Mouse (Mus musculus) hindbrain, embryonic 13.5 days (tissue): ENCODE results near the gene Cfap58. TPM values are rescaled to one million over a fixed set of nuclear protein-coding genes. Genes with fewer than 3 reads are reported as not detected.

ENCODE experiments used
- ATAC-seq: fragments of 200-750 bp; cut with Nextera tagmentation; 2 replicates; pipeline ENCODE4 v1.8.0; 2017; ENCODE audit warnings: moderate TSS enrichment; ENCODE audit not compliant: low FRiP score
- H3K27ac ChIP-seq: fragments of 300-500 bp; sonication (generic); 2 replicates; pipeline ENCODE4 v1.5.1; 2015; ENCODE audit warnings: inconsistent platforms, mild to moderate bottlenecking, moderate library complexity
- H3K27me3 ChIP-seq: fragments of 300-500 bp; sonication (generic); 2 replicates; pipeline ENCODE4 v1.6.1; 2015; ENCODE audit warnings: mild to moderate bottlenecking, inconsistent platforms
- H3K36me3 ChIP-seq: fragments of 300-500 bp; sonication (generic); 2 replicates; pipeline ENCODE4 v1.6.1; 2015; ENCODE audit warnings: mild to moderate bottlenecking, inconsistent platforms
- H3K4me1 ChIP-seq: fragments of 300-500 bp; sonication (generic); replicated peaks from 2 replicates; pipeline ENCODE4 v1.6.1; 2015; ENCODE audit warnings: inconsistent platforms
- H3K4me2 ChIP-seq: fragments of 300-500 bp; sonication (generic); 2 replicates; pipeline ENCODE4 v1.6.1; 2015; ENCODE audit warnings: inconsistent platforms, mild to moderate bottlenecking, moderate library complexity
- H3K4me3 ChIP-seq: fragments of 300-500 bp; sonication (generic); 2 replicates; pipeline ENCODE4 v1.5.1; 2015; ENCODE audit warnings: mild to moderate bottlenecking, inconsistent platforms
- H3K9ac ChIP-seq: fragments of 300-500 bp; sonication (generic); 2 replicates; pipeline ENCODE4 v1.6.1; 2015; ENCODE audit warnings: mild to moderate bottlenecking, inconsistent platforms
- H3K9me3 ChIP-seq: fragments of 300-500 bp; sonication (generic); 2 replicates; pipeline ENCODE4 v1.6.1; 2016; ENCODE audit warnings: inconsistent platforms
- WGBS: fragments of 180-500 bp; shearing (Covaris S2); methylation state at CpG from one replicate; pipeline ENCODE4 v1.1.7; 2015; 5-methylcytosine and 5-hydroxymethylcytosine counted together
- polyA plus RNA-seq: library from polyadenylated mRNA; unstranded; fragments of >200 nt; fragmentation: Nextera tagmentation; extraction: Ambion mirVana; gene quantifications from 2 replicates; pipeline ENCODE4 v1.2.1, GENCODE M21; 2015

Cfap58 gene
- polyA plus RNA-seq, 1 experiment from 2014 or later: 1.3 TPM

- H3K4me2 ChIP-seq: peak overlapping the region; percentile 15
- WGBS: 44% methylated on average over 23 of the region's 23 CpGs
- no peak for ATAC-seq
- H3K9me3 ChIP-seq: no peaks in the 10 kb centered on the region
- H3K9ac ChIP-seq: no peak overlapping the region
- H3K36me3 ChIP-seq: no peaks in the 10 kb centered on the region
- no peak overlapping the region for H3K4me3 ChIP-seq
- peaks cover 6% of the 10 kb centered on the region; the same call in 1 of the 2 replicates for H3K4me1 ChIP-seq
- 0 out of 2 replicates have a peak, but pooled peaks cover 4% of the 10 kb centered on the region for H3K27me3 ChIP-seq
- H3K27ac ChIP-seq: no peak overlapping the region
These were observed 9.5 kb downstream of the Cfap58 start for GRCm38 (mm10) chr19:47946821-47947465.

GRCm38 (mm10) chr19:47950946-47951345, 13.5 kb downstream of the Cfap58 start:
- no peak overlapping the region for H3K4me3 ChIP-seq
- no peaks in the 10 kb centered on the region for H3K36me3 ChIP-seq
- 89% methylated on average over 7 of the region's 7 CpGs for WGBS
- no peak overlapping the region for H3K9ac ChIP-seq
- no peak overlapping the region for H3K27ac ChIP-seq
- no peaks in the 10 kb centered on the region for H3K9me3 ChIP-seq
- no peak for ATAC-seq
- peaks cover 12% of the 10 kb centered on the region for H3K4me1 ChIP-seq
- H3K27me3 ChIP-seq: no peaks in the 10 kb centered on the region
- no peak overlapping the region for H3K4me2 ChIP-seq

- H3K27ac ChIP-seq: 0 out of 2 replicates have a peak overlapping the region, but pooled peaks have one; percentile 32
- 42% methylated on average over 9 of the region's 9 CpGs for WGBS
- H3K4me1 ChIP-seq: peaks cover 8% of the 10 kb centered on the region
- no peak for ATAC-seq
- H3K9me3 ChIP-seq: no peaks in the 10 kb centered on the region
- H3K36me3 ChIP-seq: no peaks in the 10 kb centered on the region
- H3K4me2 ChIP-seq: no peak overlapping the region
- H3K4me3 ChIP-seq: no peak overlapping the region
- no peaks in the 10 kb centered on the region for H3K27me3 ChIP-seq
- H3K9ac ChIP-seq: no peak overlapping the region
These were observed 15.7 kb downstream of the Cfap58 start for GRCm38 (mm10) chr19:47953169-47953568.

- peaks cover 7% of the 10 kb centered on the region for H3K4me1 ChIP-seq
- no peak overlapping the region for H3K4me3 ChIP-seq
- no peak overlapping the region for H3K27ac ChIP-seq
- H3K9ac ChIP-seq: no peak overlapping the region
- H3K36me3 ChIP-seq: no peaks in the 10 kb centered on the region
- no peak overlapping the region for H3K4me2 ChIP-seq
- 57% methylated on average over 13 of the region's 13 CpGs for WGBS
- no peaks in the 10 kb centered on the region for H3K9me3 ChIP-seq
- no peak for ATAC-seq
- no peaks in the 10 kb centered on the region for H3K27me3 ChIP-seq
These were observed 20.7 kb downstream of the Cfap58 start for GRCm38 (mm10) chr19:47958181-47958580.

- Histone ChIP-seq H3K9me3 (0 out of 2 replicates have a peak, but pooled peaks cover 3% of the 10 kb centered on the region), H3K27ac (no peak overlapping the region), H3K4me2 (peak overlapping the region; percentile 45), H3K36me3 (no peaks in the 10 kb centered on the region), H3K27me3 (no peaks in the 10 kb centered on the region), H3K9ac (peak overlapping the region; percentile 56; the same call in 1 of the 2 replicates), H3K4me1 (peaks cover 18% of the 10 kb centered on the region), H3K4me3 (no peak overlapping the region)
- peak; percentile 32; the same call in 1 of the 2 replicates for ATAC-seq
- WGBS: 29% methylated on average over 17 of the region's 17 CpGs
These were observed 31.7 kb downstream of the Cfap58 start for GRCm38 (mm10) chr19:47968993-47969659.

- Histone ChIP-seq H3K27me3 (no peaks in the 10 kb centered on the region), H3K4me1 (peaks cover 18% of the 10 kb centered on the region), H3K27ac (no peak overlapping the region), H3K9me3 (no peaks in the 10 kb centered on the region), H3K4me2 (no peak overlapping the region), H3K9ac (no peak overlapping the region), H3K4me3 (no peak overlapping the region), H3K36me3 (no peaks in the 10 kb centered on the region)
- no peak for ATAC-seq
- WGBS: 62% methylated on average over 8 of the region's 8 CpGs
These were observed 33.6 kb downstream of the Cfap58 start for GRCm38 (mm10) chr19:47971066-47971465.

GRCm38 (mm10) chr19:47978109-47978701, 40.7 kb downstream of the Cfap58 start:
- Histone ChIP-seq H3K4me3 (no peak overlapping the region), H3K27me3 (no peaks in the 10 kb centered on the region), H3K27ac (no peak overlapping the region), H3K4me2 (no peak overlapping the region), H3K4me1 (peaks cover 8% of the 10 kb centered on the region), H3K9me3 (no peaks in the 10 kb centered on the region), H3K36me3 (no peaks in the 10 kb centered on the region), H3K9ac (no peak overlapping the region)
- 64% methylated on average over 15 of the region's 15 CpGs for WGBS
- ATAC-seq: no peak

GRCm38 (mm10) chr19:47979446-47979845, 42.0 kb downstream of the Cfap58 start:
- no peak overlapping the region for H3K9ac ChIP-seq
- no peak overlapping the region for H3K4me2 ChIP-seq
- H3K4me1 ChIP-seq: peaks cover 8% of the 10 kb centered on the region
- H3K27me3 ChIP-seq: no peaks in the 10 kb centered on the region
- H3K36me3 ChIP-seq: no peaks in the 10 kb centered on the region
- no peaks in the 10 kb centered on the region for H3K9me3 ChIP-seq
- WGBS: 91% methylated on average over 6 of the region's 6 CpGs
- no peak overlapping the region for H3K27ac ChIP-seq
- H3K4me3 ChIP-seq: no peak overlapping the region
- no peak for ATAC-seq

GRCm38 (mm10) chr19:47980241-47980640, 42.8 kb downstream of the Cfap58 start:
- H3K9me3 ChIP-seq: no peaks in the 10 kb centered on the region
- 58% methylated on average over 10 of the region's 10 CpGs for WGBS
- H3K4me1 ChIP-seq: peaks cover 14% of the 10 kb centered on the region
- 0 out of 2 replicates have a peak, but pooled peaks have one; percentile 28 for ATAC-seq
- H3K4me3 ChIP-seq: no peak overlapping the region
- H3K27ac ChIP-seq: no peak overlapping the region
- H3K9ac ChIP-seq: no peak overlapping the region
- no peaks in the 10 kb centered on the region for H3K36me3 ChIP-seq
- H3K27me3 ChIP-seq: no peaks in the 10 kb centered on the region
- no peak overlapping the region for H3K4me2 ChIP-seq

GRCm38 (mm10) chr19:47985606-47986213, 48.2 kb downstream of the Cfap58 start:
- Histone ChIP-seq H3K9ac (no peak overlapping the region), H3K9me3 (no peaks in the 10 kb centered on the region), H3K36me3 (no peaks in the 10 kb centered on the region), H3K4me3 (no peak overlapping the region), H3K4me1 (peaks cover 18% of the 10 kb centered on the region), H3K4me2 (no peak overlapping the region), H3K27me3 (peaks cover 2% of the 10 kb centered on the region; the same call in 1 of the 2 replicates), H3K27ac (no peak overlapping the region)
- no peak for ATAC-seq
- 92% methylated on average over 15 of the region's 15 CpGs for WGBS

- no peak for ATAC-seq
- Histone ChIP-seq H3K27ac (no peak overlapping the region), H3K36me3 (no peaks in the 10 kb centered on the region), H3K4me1 (peaks cover 18% of the 10 kb centered on the region), H3K27me3 (peaks cover 2% of the 10 kb centered on the region; the same call in 1 of the 2 replicates), H3K9ac (no peak overlapping the region), H3K4me3 (no peak overlapping the region), H3K4me2 (no peak overlapping the region), H3K9me3 (no peaks in the 10 kb centered on the region)
- 84% methylated on average over 11 of the region's 11 CpGs for WGBS
These were observed 50.5 kb downstream of the Cfap58 start for GRCm38 (mm10) chr19:47987986-47988385.

GRCm38 (mm10) chr19:47988456-47988855, 51.0 kb downstream of the Cfap58 start:
- H3K27ac ChIP-seq: no peak overlapping the region
- no peaks in the 10 kb centered on the region for H3K36me3 ChIP-seq
- H3K4me1 ChIP-seq: peaks cover 18% of the 10 kb centered on the region
- no peak overlapping the region for H3K4me3 ChIP-seq
- no peak overlapping the region for H3K4me2 ChIP-seq
- 33% methylated on average over 16 of the region's 16 CpGs for WGBS
- no peak for ATAC-seq
- H3K27me3 ChIP-seq: peaks cover 2% of the 10 kb centered on the region; the same call in 1 of the 2 replicates
- no peaks in the 10 kb centered on the region for H3K9me3 ChIP-seq
- H3K9ac ChIP-seq: no peak overlapping the region
